Mouse (Mus musculus) lung, embryonic 15.5 days (tissue): ENCODE data around the gene Eef1g. TPM values are rescaled to one million over a fixed set of nuclear protein-coding genes. Genes with fewer than 3 reads are reported as not detected.

Experiments
- ATAC-seq: fragments of 200-750 bp; cut with Nextera tagmentation; 2 replicates; pipeline ENCODE4 v1.8.0; 2017; ENCODE audit warnings: moderate number of reproducible peaks, borderline replicate concordance; ENCODE audit not compliant: low FRiP score, low TSS enrichment; ENCODE audit errors: extremely low read depth
- H3K27ac ChIP-seq: fragments of 300-500 bp; sonication (generic); 2 replicates; pipeline ENCODE4 v1.5.1; 2015; ENCODE audit warnings: moderate library complexity, mild to moderate bottlenecking, inconsistent platforms
- H3K27me3 ChIP-seq: fragments of 300-500 bp; sonication (generic); 2 replicates; pipeline ENCODE4 v1.6.1; 2015; ENCODE audit warnings: inconsistent platforms
- H3K36me3 ChIP-seq: fragments of 300-500 bp; sonication (generic); 2 replicates; pipeline ENCODE4 v1.6.1; 2015; ENCODE audit warnings: inconsistent platforms
- H3K4me1 ChIP-seq: fragments of 300-500 bp; sonication (generic); 2 replicates; pipeline ENCODE4 v1.6.1; 2015; ENCODE audit warnings: inconsistent platforms
- H3K4me2 ChIP-seq: fragments of 300-500 bp; sonication (generic); 2 replicates; pipeline ENCODE4 v1.6.1; 2015; ENCODE audit warnings: inconsistent platforms, mild to moderate bottlenecking, moderate library complexity
- H3K4me3 ChIP-seq: fragments of 300-500 bp; sonication (generic); 2 replicates; pipeline ENCODE4 v1.5.1; 2015; ENCODE audit warnings: mild to moderate bottlenecking, inconsistent platforms
- H3K9ac ChIP-seq: fragments of 300-500 bp; sonication (generic); 2 replicates; pipeline ENCODE4 v1.6.1; 2015; ENCODE audit warnings: inconsistent platforms
- H3K9me3 ChIP-seq: fragments of 300-500 bp; sonication (generic); 2 replicates; pipeline ENCODE4 v1.6.1; 2016; ENCODE audit warnings: inconsistent platforms
- WGBS: fragments of 180-500 bp; shearing (Covaris S2); methylation state at CpG from one replicate; pipeline ENCODE4 v1.1.7; 2015; 5-methylcytosine and 5-hydroxymethylcytosine counted together
- polyA plus RNA-seq: library from polyadenylated mRNA; unstranded; fragments of >200 nt; fragmentation: Nextera tagmentation; extraction: Ambion mirVana; gene quantifications from 2 replicates; pipeline ENCODE4 v1.2.1, GENCODE M21; 2015

Eef1g gene
- polyA plus RNA-seq, 1 experiment from 2014 or later = 420 TPM

DNA sequence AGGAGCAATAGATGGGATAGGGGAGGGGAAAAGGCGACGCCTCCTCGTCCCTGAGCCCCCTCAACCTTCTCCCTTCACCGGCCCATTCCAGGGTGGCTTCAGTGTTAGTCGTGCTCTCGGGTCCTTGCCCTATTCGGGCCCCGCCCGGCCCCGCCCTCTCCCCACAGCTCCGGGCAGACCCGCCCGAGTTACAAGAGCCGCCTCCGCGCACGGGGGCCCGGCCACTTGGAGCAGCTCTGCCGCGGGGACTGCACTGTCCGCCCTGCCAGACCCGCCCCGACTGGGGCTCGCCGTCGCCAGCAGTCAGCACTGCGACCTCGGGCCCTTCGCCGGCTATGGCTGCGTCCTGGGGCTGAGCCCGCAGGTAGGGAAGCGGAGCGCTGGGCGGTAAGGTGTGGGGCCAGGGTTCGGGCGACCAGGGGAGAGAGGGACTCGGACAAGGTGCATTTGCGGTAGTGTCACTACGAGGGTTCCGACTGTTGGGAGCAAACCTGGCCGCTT, 22.3 kb downstream of the Eef1g start, which contains the start of gene Ahnak:
Gene Ahnak (plus strand): TSS at position 219 of the 501 bp plus-strand sequence.
- Histone ChIP-seq H3K4me3 (peak within 1 kb of the TSS; percentile 60), H3K9ac (peak within 1 kb of the TSS; percentile 71)

DNA sequence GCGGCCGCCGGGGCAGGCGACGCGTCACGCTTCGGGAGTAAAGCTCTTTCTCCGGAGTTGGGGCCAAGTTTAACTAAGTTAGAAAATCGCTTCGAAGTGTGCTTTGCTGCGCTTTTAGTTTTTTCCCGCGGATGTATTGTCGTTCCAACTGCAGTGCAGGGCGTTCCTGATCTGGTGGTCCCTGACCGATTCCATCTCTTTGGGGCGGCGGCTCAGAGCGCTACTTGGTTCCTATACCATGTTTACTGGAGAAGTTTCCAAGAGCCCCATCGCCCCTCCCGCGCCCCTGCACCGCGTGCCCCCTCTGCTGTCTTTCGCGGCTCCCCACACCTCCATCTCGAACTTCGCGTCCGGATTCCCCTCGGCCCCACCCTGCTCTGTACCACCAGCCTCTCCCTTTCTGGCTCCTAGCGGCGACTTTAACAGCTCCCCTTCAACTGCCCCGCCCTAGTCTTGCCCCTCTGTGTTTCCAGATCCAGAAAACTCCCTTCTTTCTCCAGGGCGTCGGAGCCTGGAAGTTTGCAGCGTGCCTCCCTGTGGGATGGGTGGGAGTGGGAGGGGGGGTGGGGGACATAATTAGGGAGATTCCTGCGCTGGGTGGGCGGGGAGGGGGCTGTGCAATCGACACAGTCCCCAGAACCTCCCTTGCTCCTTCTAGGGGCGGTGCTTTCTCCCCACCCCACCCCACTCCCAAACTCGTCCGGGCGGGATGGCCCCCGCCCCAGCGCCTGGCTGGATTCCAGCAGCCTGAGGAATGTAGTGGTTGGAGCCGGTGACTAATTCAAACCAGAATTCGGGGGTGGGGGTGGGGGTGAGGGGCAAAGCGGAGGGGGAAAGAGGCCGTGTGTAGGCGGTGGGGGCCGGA, 23.0 kb downstream of the Eef1g start:
- WGBS = under 1% methylated on average over 51 of the region's 53 CpGs
- Histone ChIP-seq H3K4me2 (peak overlapping the region; percentile 70), H3K27me3 (no peaks in the 10 kb centered on the region), H3K9ac (peak overlapping the region; percentile 71), H3K4me1 (peaks cover 56% of the 10 kb centered on the region), H3K27ac (peak overlapping the region; percentile 94), H3K9me3 (no peaks in the 10 kb centered on the region), H3K4me3 (peak overlapping the region; percentile 60), H3K36me3 (no peaks in the 10 kb centered on the region)
- ATAC-seq = peak; percentile 81

More for the DNA sequence above, 22.3 kb downstream of the Eef1g start, which contains the start of gene Ahnak:
- Histone ChIP-seq H3K4me2 (peak within 1 kb of the TSS; percentile 70), H3K27ac (peak within 1 kb of the TSS; percentile 94), H3K9me3 (no peaks in the 10 kb centered on the region), H3K27me3 (no peaks in the 10 kb centered on the region), H3K36me3 (no peaks in the 10 kb centered on the region), H3K4me1 (peaks cover 62% of the 10 kb centered on the region)
- peak; percentile 69; the same call in 1 of the 2 replicates for ATAC-seq
- under 1% methylated on average over 40 of the region's 42 CpGs for WGBS

DNA sequence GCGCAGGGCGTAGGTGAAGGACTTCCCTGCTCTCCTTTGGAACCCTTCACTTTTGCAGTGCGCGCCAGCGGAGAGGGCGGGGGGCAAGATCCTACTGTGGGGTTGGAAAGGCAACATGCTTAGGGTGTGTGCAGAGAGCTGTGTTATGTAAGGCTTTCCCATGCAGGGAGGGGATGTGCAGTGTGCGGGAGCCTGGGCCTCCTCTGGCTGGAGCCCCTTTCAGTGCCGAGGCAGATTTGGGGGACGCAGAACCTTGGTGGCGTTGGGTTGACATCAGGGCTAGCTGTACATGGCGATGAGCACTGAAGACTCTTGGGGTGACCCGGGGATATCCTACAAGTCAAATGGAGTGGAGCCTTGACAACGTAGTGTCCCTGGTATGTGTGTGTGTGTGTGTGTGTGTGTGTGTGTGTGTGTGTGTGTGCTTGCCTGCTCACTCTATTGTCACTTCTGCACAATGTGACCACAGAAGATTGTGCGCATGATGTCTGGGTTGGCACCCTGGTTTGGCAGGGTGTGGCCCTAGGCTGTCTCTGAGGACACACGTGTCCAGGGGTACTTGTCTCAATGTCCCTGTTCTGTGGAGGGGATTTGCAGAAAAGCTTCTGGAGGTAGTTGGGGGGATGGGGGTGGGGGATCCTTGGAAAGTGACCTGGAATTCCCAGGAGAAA, 23.7 kb downstream of the Eef1g start:
- no peaks in the 10 kb centered on the region for H3K27me3 ChIP-seq
- 13% methylated on average over 14 of the region's 15 CpGs for WGBS
- peaks cover 52% of the 10 kb centered on the region for H3K4me1 ChIP-seq
- H3K4me2 ChIP-seq = peak overlapping the region; percentile 70
- peak overlapping the region; percentile 94 for H3K27ac ChIP-seq
- peak overlapping the region; percentile 71 for H3K9ac ChIP-seq
- H3K9me3 ChIP-seq = no peaks in the 10 kb centered on the region
- H3K36me3 ChIP-seq = no peaks in the 10 kb centered on the region
- ATAC-seq = peak; percentile 60
- H3K4me3 ChIP-seq = peak overlapping the region; percentile 60

DNA sequence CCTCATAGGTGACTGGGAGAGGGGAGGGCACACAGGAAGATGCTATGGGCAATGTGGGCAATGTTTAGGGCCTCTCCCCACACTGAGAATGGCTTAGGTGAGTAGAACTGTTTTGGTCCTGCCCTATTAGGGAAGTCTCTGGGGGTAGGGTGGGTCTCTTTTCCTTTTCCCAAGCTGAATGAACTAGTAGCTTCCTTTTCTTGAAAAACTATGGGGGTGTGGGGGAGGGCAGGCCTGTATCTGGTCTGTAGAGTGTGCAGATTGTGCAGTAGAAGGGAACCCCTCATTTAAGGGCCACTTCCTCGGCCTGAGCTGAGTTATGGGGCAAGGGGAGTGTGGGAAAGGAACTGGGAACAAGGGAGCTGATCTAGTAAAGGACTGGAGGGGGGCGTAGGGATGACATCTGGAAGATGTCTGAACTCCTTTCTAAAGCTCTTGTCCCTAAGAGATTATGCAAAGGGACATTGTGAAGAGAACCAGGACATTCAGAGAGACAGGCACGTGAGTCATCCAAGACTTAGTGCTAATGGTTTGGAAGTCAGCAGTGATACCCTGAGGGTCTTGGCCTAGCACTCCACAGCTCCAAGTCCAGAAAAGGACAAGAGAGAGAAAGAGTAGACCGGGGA, 24.5 kb downstream of the Eef1g start:
- peak overlapping the region; percentile 70 for H3K4me2 ChIP-seq
- H3K4me1 ChIP-seq = peaks cover 46% of the 10 kb centered on the region
- H3K36me3 ChIP-seq = no peaks in the 10 kb centered on the region
- WGBS = 61% methylated on average over 4 of the region's 4 CpGs
- ATAC-seq = no peak
- 0 out of 2 replicates have a peak overlapping the region, but pooled peaks have one; percentile 20 for H3K9ac ChIP-seq
- H3K27me3 ChIP-seq = no peaks in the 10 kb centered on the region
- peak overlapping the region; percentile 94 for H3K27ac ChIP-seq
- H3K9me3 ChIP-seq = no peaks in the 10 kb centered on the region
- peak overlapping the region; percentile 60 for H3K4me3 ChIP-seq

DNA sequence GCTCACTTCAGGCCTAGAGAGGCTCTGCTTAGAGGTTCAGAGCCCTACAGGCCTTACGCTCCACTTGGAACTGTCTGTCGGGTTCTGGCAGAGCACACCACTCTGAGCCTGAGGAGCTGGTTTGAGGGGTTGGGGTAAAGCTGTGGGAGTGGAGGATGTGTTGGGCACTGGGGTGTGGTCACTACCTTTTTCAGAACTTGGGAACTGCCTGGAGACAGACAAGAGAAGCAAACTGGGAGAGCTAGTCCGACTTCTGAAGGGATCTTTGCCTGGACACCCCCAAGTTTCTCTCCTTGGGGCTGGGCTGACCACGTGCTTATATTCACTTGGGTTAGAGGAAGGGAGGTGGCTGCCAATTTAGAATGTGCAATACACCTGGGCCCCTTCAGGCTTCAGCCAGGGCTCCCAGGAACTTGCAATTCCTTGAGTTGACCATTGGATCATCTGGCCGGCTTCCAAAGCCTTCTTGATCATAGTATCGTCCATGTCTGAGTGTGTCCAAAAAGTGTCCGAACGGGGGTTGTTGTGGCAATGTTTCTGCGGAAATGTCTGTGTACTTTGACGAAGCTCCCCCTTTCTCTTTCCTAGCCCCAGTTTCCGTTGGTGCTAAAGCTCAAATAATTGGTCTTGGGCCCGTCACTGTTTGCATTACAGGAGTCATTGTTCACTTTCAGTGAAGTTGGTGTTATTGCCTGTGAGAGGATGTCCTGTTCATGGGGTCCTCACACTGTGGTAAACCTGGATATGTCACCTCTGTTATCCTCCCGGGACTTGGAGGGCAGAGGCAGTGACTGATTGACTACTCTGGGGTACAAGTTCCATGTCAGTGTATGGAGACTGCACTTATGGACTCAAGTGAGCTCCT, 25.3 kb downstream of the Eef1g start:
- Histone ChIP-seq H3K4me1 (peaks cover 53% of the 10 kb centered on the region), H3K27ac (peak overlapping the region; percentile 94), H3K36me3 (no peaks in the 10 kb centered on the region), H3K4me2 (peak overlapping the region; percentile 70), H3K27me3 (no peaks in the 10 kb centered on the region), H3K9ac (peak overlapping the region; percentile 20), H3K9me3 (no peaks in the 10 kb centered on the region), H3K4me3 (peak overlapping the region; percentile 60)
- WGBS = 58% methylated on average over 13 of the region's 13 CpGs
- ATAC-seq = no peak

DNA sequence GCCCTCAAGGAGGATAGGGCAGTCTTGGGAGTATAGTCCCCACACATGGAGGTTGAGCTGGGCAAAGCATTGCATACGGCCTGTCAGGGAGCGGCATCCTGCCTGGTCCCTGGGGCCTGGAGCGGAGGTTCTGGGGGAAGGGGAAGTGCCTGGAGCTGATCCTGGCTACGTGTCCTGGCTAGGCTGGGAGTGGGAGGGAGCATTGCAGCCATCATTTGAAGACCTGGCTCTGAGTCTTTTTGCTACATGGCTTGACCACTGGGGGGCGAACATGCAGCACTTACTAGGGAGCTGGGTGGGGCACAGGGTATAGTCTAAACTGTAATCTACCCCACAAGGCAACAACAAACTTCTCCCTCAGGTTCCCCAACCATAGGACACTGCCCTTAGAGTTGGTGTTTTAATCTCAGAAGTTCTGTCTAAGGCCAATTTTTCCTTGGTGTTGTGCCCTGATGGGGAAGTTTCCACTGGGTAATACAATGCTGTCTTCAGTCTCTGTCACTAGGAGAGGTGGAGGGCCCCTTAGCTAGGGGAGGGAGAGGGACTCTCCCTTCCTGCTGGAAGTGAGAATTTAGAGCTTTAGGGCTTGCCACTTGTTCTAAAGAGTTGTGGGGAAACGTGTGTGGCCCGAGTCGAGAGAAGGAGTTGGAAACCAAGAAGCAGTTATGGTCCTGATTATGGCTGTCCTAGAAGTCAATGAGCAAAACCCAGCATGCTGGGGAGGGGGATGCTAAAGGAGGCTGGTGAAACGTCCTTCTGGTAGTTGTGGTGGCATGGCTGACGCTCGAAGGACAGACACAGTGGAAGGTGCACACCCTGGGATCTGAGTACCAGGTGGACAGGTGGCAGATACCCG, 26.2 kb downstream of the Eef1g start:
- Histone ChIP-seq H3K9me3 (no peaks in the 10 kb centered on the region), H3K4me3 (peak overlapping the region; percentile 60; the same call in 1 of the 2 replicates), H3K27me3 (no peaks in the 10 kb centered on the region), H3K4me1 (peaks cover 59% of the 10 kb centered on the region), H3K27ac (peak overlapping the region; percentile 94), H3K4me2 (peak overlapping the region; percentile 70), H3K36me3 (no peaks in the 10 kb centered on the region), H3K9ac (peak overlapping the region; percentile 15)
- WGBS = 30% methylated on average over 12 of the region's 12 CpGs
- ATAC-seq = peak; percentile 13

DNA sequence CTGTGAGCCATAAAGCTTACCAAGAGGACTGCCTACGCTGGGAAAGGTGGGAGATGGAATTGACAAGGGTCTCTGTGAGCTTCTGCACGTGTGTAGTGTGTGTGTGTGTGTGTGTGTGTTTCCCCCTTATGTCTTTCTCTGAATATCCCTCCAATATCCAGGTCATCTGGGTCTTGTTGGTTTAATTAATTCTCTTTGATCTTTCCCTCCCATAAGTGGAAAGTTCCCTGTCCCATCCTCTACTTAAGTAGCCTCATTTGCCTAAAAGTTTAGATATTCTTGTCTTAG, 26.7 kb downstream of the Eef1g start:
- Histone ChIP-seq H3K4me3 (no peak overlapping the region), H3K4me1 (peaks cover 59% of the 10 kb centered on the region)

DNA sequence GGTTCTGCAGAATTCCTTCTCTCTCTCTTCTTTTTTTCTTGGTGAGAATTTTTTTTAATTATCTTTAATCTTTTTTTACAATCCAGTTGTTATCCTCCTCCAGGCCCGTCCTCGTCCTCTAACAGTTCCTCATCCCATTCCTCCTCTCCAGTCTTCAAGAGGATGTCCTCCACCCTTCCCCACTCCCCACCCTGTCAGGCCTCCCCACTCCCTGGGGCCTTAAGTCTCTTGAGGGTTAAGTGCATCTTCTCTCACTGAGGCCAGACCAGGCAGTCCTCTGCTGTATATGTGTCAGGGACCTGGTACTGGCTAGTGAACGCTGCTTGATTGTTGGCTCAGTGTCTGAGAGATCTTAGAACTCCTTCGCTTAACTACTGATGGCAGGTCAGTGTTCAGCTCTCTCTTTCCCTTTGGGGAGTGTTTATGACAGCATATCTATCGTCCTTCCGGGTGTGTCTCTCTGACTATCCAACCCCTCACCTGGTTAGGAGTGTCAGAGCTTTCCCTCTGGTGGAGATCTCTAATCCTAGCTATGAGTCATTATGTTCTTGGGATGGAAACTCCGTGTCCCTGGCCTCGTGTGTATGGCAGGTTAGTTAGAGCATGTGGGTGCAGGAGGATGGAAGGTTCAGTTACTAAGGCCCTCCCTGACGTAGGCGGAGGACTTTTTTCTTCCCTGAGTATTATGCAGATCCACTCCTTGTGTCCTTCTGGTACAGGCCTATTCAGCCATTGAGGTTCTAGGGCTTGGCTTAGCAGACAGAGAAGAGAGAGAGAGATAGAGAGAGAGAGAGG, 28.2 kb downstream of the Eef1g start:
- Histone ChIP-seq H3K9me3 (no peaks in the 10 kb centered on the region), H3K27me3 (no peaks in the 10 kb centered on the region), H3K9ac (no peak overlapping the region), H3K4me2 (no peak overlapping the region), H3K4me3 (no peak overlapping the region), H3K4me1 (peaks cover 60% of the 10 kb centered on the region), H3K27ac (no peak overlapping the region), H3K36me3 (0 out of 2 replicates have a peak, but pooled peaks cover 2% of the 10 kb centered on the region)
- no peak for ATAC-seq
- WGBS = 82% methylated on average over 10 of the region's 10 CpGs

More for the DNA sequence above, 26.7 kb downstream of the Eef1g start:
- Histone ChIP-seq H3K27ac (no peak overlapping the region), H3K27me3 (no peaks in the 10 kb centered on the region), H3K9me3 (no peaks in the 10 kb centered on the region), H3K4me2 (no peak overlapping the region), H3K36me3 (no peaks in the 10 kb centered on the region), H3K9ac (no peak overlapping the region)
- no peak for ATAC-seq
- WGBS = 53% methylated on average over 2 of the region's 2 CpGs

DNA sequence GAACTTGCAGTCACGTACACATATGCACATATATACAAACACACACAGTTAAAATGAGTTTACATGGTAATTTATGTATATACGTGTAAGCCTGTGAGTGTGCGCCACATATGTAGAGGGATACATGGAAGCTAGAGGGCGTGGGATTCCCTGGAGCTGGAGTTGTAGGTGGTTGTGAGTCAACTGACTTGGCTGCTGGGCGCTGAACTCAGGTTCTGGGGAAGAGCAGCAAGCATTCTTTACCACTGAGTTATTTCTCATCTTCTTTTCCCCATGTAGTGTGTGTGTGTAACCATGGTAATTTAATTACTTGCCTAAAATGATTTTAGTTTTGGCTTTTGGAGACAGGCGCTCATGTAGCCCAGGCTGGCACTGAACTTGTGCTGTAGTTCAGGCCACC, 29.8 kb downstream of the Eef1g start:
- Histone ChIP-seq H3K4me1 (peaks cover 51% of the 10 kb centered on the region), H3K4me2 (no peak overlapping the region), H3K9me3 (no peaks in the 10 kb centered on the region), H3K9ac (no peak overlapping the region), H3K4me3 (no peak overlapping the region), H3K27me3 (no peaks in the 10 kb centered on the region), H3K27ac (peak overlapping the region; percentile 90; the same call in 1 of the 2 replicates), H3K36me3 (peaks cover 18% of the 10 kb centered on the region)
- ATAC-seq = no peak
- 89% methylated on average over 6 of the region's 6 CpGs for WGBS

DNA sequence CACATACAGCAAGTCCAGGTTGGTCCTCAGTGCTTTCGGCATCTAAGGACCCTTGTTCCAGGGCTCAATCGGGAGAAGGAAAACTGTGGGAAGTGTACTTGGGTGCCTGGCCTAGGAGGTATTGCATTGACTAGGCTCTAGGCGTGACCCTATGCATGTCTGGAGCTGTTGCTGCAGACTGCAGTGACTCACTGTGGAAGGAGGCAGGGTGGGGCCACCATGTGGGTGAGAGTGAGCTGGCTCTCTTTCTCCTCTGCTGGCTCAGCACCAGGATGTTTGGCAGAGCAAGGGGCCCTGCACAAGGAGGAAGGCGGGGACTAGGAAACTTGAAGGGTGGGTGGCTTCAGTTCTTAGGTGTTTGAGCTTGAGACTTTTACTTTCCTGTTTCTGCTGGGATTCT, 30.7 kb downstream of the Eef1g start:
- 29% methylated on average over 4 of the region's 4 CpGs for WGBS
- H3K4me2 ChIP-seq = peak overlapping the region; percentile 36; the same call in 1 of the 2 replicates
- ATAC-seq = peak; percentile 89
- H3K4me3 ChIP-seq = no peak overlapping the region
- peaks cover 41% of the 10 kb centered on the region for H3K4me1 ChIP-seq
- H3K27ac ChIP-seq = peak overlapping the region; percentile 90
- H3K9me3 ChIP-seq = no peaks in the 10 kb centered on the region
- H3K9ac ChIP-seq = no peak overlapping the region
- no peaks in the 10 kb centered on the region for H3K27me3 ChIP-seq
- H3K36me3 ChIP-seq = peaks cover 27% of the 10 kb centered on the region
